Comparison of ENCODE assay signal across 43 mouse cellular contexts in genomic region chr1:93046153-93046789, GRCm38 (mm10). TPM values are rescaled to one million over a fixed set of nuclear protein-coding genes. Genes with fewer than 3 reads are reported as not detected.
A peak's percentile ranks its signal among the peaks of the same experiment; 100 is the strongest.
DNase-seq lines count a peak whose midpoint lies in the region; ATAC-seq and TF ChIP-seq lines count a peak whose summit lies in the region.
"Had no signal": no experiment of that assay in that cellular context is flagged by ENCODE, and none has a peak within 500 bp of the region (broad histone marks: within the 10 kb centered on the region; RNA-seq: fewer than 3 reads in every experiment).

No protein-coding gene starts in this region.

- H3K4me3 ChIP-seq in hindbrain, embryonic 10.5 days = no peak overlapping the region
- no peak overlapping the region for H3K4me3 ChIP-seq in hindbrain, embryonic 16.5 days (ENCODE audit: low read length)
- no peak overlapping the region for H3K4me3 ChIP-seq in liver, embryonic 13.5 days (replicated peaks)
- H3K4me3 ChIP-seq in cerebellum, adult 2 months (replicated peaks; ENCODE audit: insufficient read depth, low read depth, low read length) = no peak overlapping the region
- H3K4me3 ChIP-seq: forebrain, embryonic 15.5 days; gastrocnemius, adult 2 months; heart, adult 2 months; kidney, embryonic 15.5 days; layer of hippocampus, adult 2 months; left cerebral cortex, adult 2 months had no signal

- H3K4me1 ChIP-seq in hindbrain, embryonic 10.5 days (replicated peaks) = peaks cover 4% of the 10 kb centered on the region
- H3K4me1 ChIP-seq in hindbrain, embryonic 16.5 days (ENCODE audit: control insufficient read depth, insufficient read depth, low read depth, low read length) = no peaks in the 10 kb centered on the region
- H3K4me1 ChIP-seq in liver, embryonic 13.5 days (replicated peaks) = peaks cover 22% of the 10 kb centered on the region
- H3K4me1 ChIP-seq in cerebellum, adult 2 months (ENCODE audit: control insufficient read depth, insufficient read depth, low read length) = peaks cover 36% of the 10 kb centered on the region
- H3K4me1 ChIP-seq: forebrain, embryonic 15.5 days had no signal

- ATAC-seq in hindbrain, embryonic 16.5 days = no peak
- ATAC-seq in liver, embryonic 13.5 days (ENCODE audit: low read depth) = peak; percentile 94
- peak; percentile 39; the same call in 1 of the 2 replicates for ATAC-seq in megakaryocyte-erythroid progenitor cell, adult 5-6 weeks (replicated peaks; ENCODE audit: low FRiP score, low TSS enrichment, poor library complexity, severe bottlenecking)
- ATAC-seq: activated CD4-positive, CD25-positive, alpha-beta regulatory T cell, adult 4 months; forebrain, embryonic 15.5 days; inflammation-experienced regulatory T-cells, adult 6 months; midbrain, embryonic 16.5 days had no signal

- peak; percentile 23 for DNase-seq in embryo, embryonic 10 days (ENCODE audit: low spot score)
- no peak for DNase-seq in embryo, embryonic 11 days
- DNase-seq in hindbrain, embryonic 10.5 days (ENCODE audit: low spot score) = no peak
- peak; percentile 67 for DNase-seq in liver, embryonic 13.5 days
- DNase-seq in cerebellum, adult 2 months = no peak
- no peak for DNase-seq in urinary bladder, postnatal 14 days (ENCODE audit: low spot score)
- DNase-seq: adrenal gland, adult 8-10 months; cerebellum, adult 11 months; cerebellum, postnatal 14 days; gastrocnemius, adult 2 months; gastrocnemius, postnatal 36 days; heart, adult 2 months; heart, postnatal 4 days; kidney, adult 11 months; kidney, postnatal 36 days; lung, embryonic 14.5 days; lung, postnatal 14 days; right cerebral cortex, adult 18-20 months; spleen, adult 18-20 months; thymus, adult 18-20 months; thymus, postnatal 4 days had no signal

- no peak for TF ChIP-seq POLR2A in cerebellum, adult 2 months (IDR thresholded peaks at IDR 0.05; ENCODE audit: borderline replicate concordance, insufficient read depth, low read length)

- TF ChIP-seq CTCF in cerebellum, adult 2 months (IDR thresholded peaks at IDR 0.05; ENCODE audit: borderline replicate concordance, insufficient read depth, low read depth, low read length) = no peak

- no peaks in the 10 kb centered on the region for H3K9me3 ChIP-seq in hindbrain, embryonic 10.5 days
- H3K9me3 ChIP-seq in hindbrain, embryonic 16.5 days (ENCODE audit: control insufficient read depth, low read length) = no peaks in the 10 kb centered on the region
- H3K9me3 ChIP-seq in liver, embryonic 13.5 days (replicated peaks) = no peaks in the 10 kb centered on the region
- H3K9me3 ChIP-seq: forebrain, embryonic 15.5 days; kidney, embryonic 15.5 days had no signal

- H3K36me3 ChIP-seq in hindbrain, embryonic 10.5 days = peaks cover 65% of the 10 kb centered on the region
- H3K36me3 ChIP-seq in hindbrain, embryonic 16.5 days (ENCODE audit: control insufficient read depth, insufficient read depth, low read length) = peaks cover 69% of the 10 kb centered on the region
- H3K36me3 ChIP-seq in liver, embryonic 13.5 days = no peaks in the 10 kb centered on the region
- H3K36me3 ChIP-seq: kidney, embryonic 15.5 days had no signal

- H3K27ac ChIP-seq in hindbrain, embryonic 10.5 days = peak overlapping the region; percentile 14; the same call in 1 of the 2 replicates
- H3K27ac ChIP-seq in hindbrain, embryonic 16.5 days (ENCODE audit: low read depth, low read length) = no peak overlapping the region
- peak overlapping the region; percentile 63 for H3K27ac ChIP-seq in liver, embryonic 13.5 days
- no peak overlapping the region for H3K27ac ChIP-seq in cerebellum, adult 2 months (ENCODE audit: insufficient read depth, low read length)
- H3K27ac ChIP-seq: forebrain, embryonic 15.5 days; gastrocnemius, adult 2 months; heart, adult 2 months; hindbrain, embryonic 14.5 days; kidney, embryonic 15.5 days; layer of hippocampus, adult 2 months; left cerebral cortex, adult 2 months had no signal

- 89% methylated on average over 10 of the region's 10 CpGs for WGBS in hindbrain, embryonic 10.5 days
- WGBS in hindbrain, embryonic 16.5 days = 94% methylated on average over 10 of the region's 10 CpGs
- 45% methylated on average over 10 of the region's 10 CpGs for WGBS in liver, embryonic 13.5 days (ENCODE audit: insufficient replicate concordance)
- WGBS in cerebellum, adult 2 months = 92% methylated on average over 10 of the region's 10 CpGs

- no peaks in the 10 kb centered on the region for H3K27me3 ChIP-seq in hindbrain, embryonic 10.5 days (ENCODE audit: insufficient read depth, poor library complexity, severe bottlenecking)
- H3K27me3 ChIP-seq in hindbrain, embryonic 16.5 days (replicated peaks; ENCODE audit: control insufficient read depth, insufficient read depth, low read length) = no peaks in the 10 kb centered on the region
- H3K27me3 ChIP-seq in liver, embryonic 13.5 days = 0 out of 2 replicates have a peak, but pooled peaks cover 3% of the 10 kb centered on the region
- H3K27me3 ChIP-seq in cerebellum, adult 2 months (ENCODE audit: control insufficient read depth, insufficient read depth, low read length) = no peaks in the 10 kb centered on the region
- H3K27me3 ChIP-seq: forebrain, embryonic 15.5 days; kidney, embryonic 15.5 days had no signal

- H3K4me2 ChIP-seq in hindbrain, embryonic 16.5 days (ENCODE audit: low read length) = no peak overlapping the region
- peak overlapping the region; percentile 46 for H3K4me2 ChIP-seq in liver, embryonic 13.5 days
- H3K4me2 ChIP-seq: forebrain, embryonic 15.5 days; hindbrain, embryonic 14.5 days; kidney, embryonic 15.5 days; lung, embryonic 14.5 days; midbrain, embryonic 11.5 days had no signal

- no peak overlapping the region for H3K9ac ChIP-seq in hindbrain, embryonic 16.5 days (ENCODE audit: low read depth, low read length)
- H3K9ac ChIP-seq in liver, embryonic 13.5 days = 0 out of 2 replicates have a peak overlapping the region, but pooled peaks have one; percentile 26
- H3K9ac ChIP-seq: forebrain, embryonic 15.5 days; hindbrain, embryonic 14.5 days; kidney, embryonic 15.5 days; lung, embryonic 14.5 days had no signal

RNA-seq across cellular contexts. Expression of gene Aqp12, which starts 40.1 kb away (rescaled TPM):
- polyA plus RNA-seq in hindbrain, embryonic 10.5 days (2016; fragmentation: Nextera tagmentation; extraction: Ambion mirVana) = not detected in 2 replicates
- not detected in 2 replicates for polyA plus RNA-seq in hindbrain, embryonic 16.5 days (2015; fragmentation: Nextera tagmentation; extraction: Ambion mirVana)
- not detected in 2 replicates for polyA plus RNA-seq in liver, embryonic 13.5 days (2015; fragmentation: Nextera tagmentation; extraction: Ambion mirVana)
- total RNA-seq in megakaryocyte-erythroid progenitor cell, adult 5-6 weeks (2014; fragmentation: Nextera tagmentation) = not detected in 2 replicates
- not detected in 2 replicates for total RNA-seq in megakaryocyte-erythroid progenitor cell, adult 5-6 weeks (2017)
- not detected in 2 replicates for polyA plus RNA-seq in cerebellum, adult 2 months (2012; rRNA removed)
- total RNA-seq: CH12.LX; ES-E14; gastrocnemius, adult 2 months; gastrocnemius, postnatal 36 days; heart, adult 2 months; heart, postnatal 4 days; layer of hippocampus, adult 2 months; layer of hippocampus, postnatal 14 days; left cerebral cortex, adult 2 months; left cerebral cortex, postnatal 25 days; neutrophil, adult 5-6 weeks had no signal
- polyA plus RNA-seq: activated CD4-positive, CD25-positive, alpha-beta regulatory T cell, adult 4 months; C2C12; cortical plate, adult 2 months; embryonic facial prominence, embryonic 11.5 days; forebrain, embryonic 15.5 days; heart, adult 2 months; heart, postnatal 0 days; hindbrain, embryonic 14.5 days; inflammation-experienced regulatory T-cells, adult 6 months; kidney, embryonic 15.5 days; limb, embryonic 14.5 days; lung, embryonic 14.5 days; midbrain, embryonic 11.5 days; midbrain, embryonic 16.5 days; neural tube, embryonic 11.5 days had no signal

RNA-seq across cellular contexts. Expression of gene Kif1a, which starts 55.5 kb away (rescaled TPM):
- 48.2 and 79.0 TPM in 2 replicates for polyA plus RNA-seq in hindbrain, embryonic 10.5 days (2016; fragmentation: Nextera tagmentation; extraction: Ambion mirVana)
- polyA plus RNA-seq in hindbrain, embryonic 16.5 days (2015; fragmentation: Nextera tagmentation; extraction: Ambion mirVana) = 497 and 573 TPM in 2 replicates
- 0.35 and 0.61 TPM in 2 replicates for polyA plus RNA-seq in liver, embryonic 13.5 days (2015; fragmentation: Nextera tagmentation; extraction: Ambion mirVana)
- total RNA-seq in megakaryocyte-erythroid progenitor cell, adult 5-6 weeks (2014; fragmentation: Nextera tagmentation) = not detected in 2 replicates
- total RNA-seq in megakaryocyte-erythroid progenitor cell, adult 5-6 weeks (2017) = not detected in 2 replicates
- polyA plus RNA-seq in cerebellum, adult 2 months (2012; rRNA removed) = 290 and 291 TPM in 2 replicates
- total RNA-seq: neutrophil, adult 5-6 weeks had no signal
- polyA plus RNA-seq: activated CD4-positive, CD25-positive, alpha-beta regulatory T cell, adult 4 months; inflammation-experienced regulatory T-cells, adult 6 months had no signal

Comparison
In these comparisons a context has a peak if more than half of its experiments do, and no peak if none do; other contexts are left out.
1. DNase-seq: peak in embryo, embryonic 10 days (single experiment) and liver, embryonic 13.5 days (single experiment); none in embryo, embryonic 11 days (single experiment), hindbrain, embryonic 10.5 days (single experiment), cerebellum, adult 2 months (0 of 2) and urinary bladder, postnatal 14 days (single experiment).
2. H3K27ac ChIP-seq: peak in hindbrain, embryonic 10.5 days (single experiment) and liver, embryonic 13.5 days (single experiment); none in hindbrain, embryonic 16.5 days (single experiment) and cerebellum, adult 2 months (single experiment).
3. RNA of gene Kif1a, which starts 55.5 kb away (polyA plus RNA-seq): 497 to 573 TPM in hindbrain, embryonic 16.5 days, 290 to 291 TPM in cerebellum, adult 2 months and 48.2 to 79.0 TPM in hindbrain, embryonic 10.5 days; 0.35 to 0.61 TPM in liver, embryonic 13.5 days; every median in the first group is over 10 times any median in the second.